24 mouse cellular contexts compared by ENCODE assay signal in genomic region chr2:35283997-35284396, GRCm38 (mm10). TPM values are rescaled to one million over a fixed set of nuclear protein-coding genes. Genes with fewer than 3 reads are reported as not detected.
DNase-seq lines count a peak whose midpoint lies in the region; ATAC-seq lines count a peak whose summit lies in the region.
"Had no signal": no experiment of that assay in that cellular context is flagged by ENCODE, and none has a peak within 500 bp of the region (broad histone marks: within the 10 kb centered on the region; RNA-seq: fewer than 3 reads in every experiment).

No protein-coding gene starts in this region.

- ATAC-seq in heart, embryonic 11.5 days (replicated peaks; ENCODE audit: insufficient number of reproducible peaks, low FRiP score, low TSS enrichment): 0 out of 2 replicates have a peak, but pooled peaks have one; percentile 29
- ATAC-seq in limb, embryonic 11.5 days (ENCODE audit: insufficient number of reproducible peaks, low FRiP score, low TSS enrichment, low read depth): 0 out of 2 replicates have a peak, but pooled peaks have one; percentile 63
- no peak for ATAC-seq in megakaryocyte, adult 5-6 weeks (ENCODE audit: poor library complexity, severe bottlenecking)

- peaks cover 7% of the 10 kb centered on the region for H3K4me1 ChIP-seq in heart, embryonic 11.5 days (ENCODE audit: control insufficient read depth, insufficient read depth, low read length)
- peaks cover 26% of the 10 kb centered on the region for H3K4me1 ChIP-seq in heart, embryonic 10.5 days
- no peaks in the 10 kb centered on the region for H3K4me1 ChIP-seq in limb, embryonic 11.5 days (ENCODE audit: control insufficient read depth, insufficient read depth, low read length)
- H3K4me1 ChIP-seq in limb, embryonic 10.5 days: peaks cover 14% of the 10 kb centered on the region
- H3K4me1 ChIP-seq in megakaryocyte, embryonic 14.5 days: peaks cover 57% of the 10 kb centered on the region

- H3K4me3 ChIP-seq in heart, embryonic 11.5 days (ENCODE audit: low read depth, low read length): no peak overlapping the region
- H3K4me3 ChIP-seq in heart, embryonic 10.5 days: no peak overlapping the region
- no peak overlapping the region for H3K4me3 ChIP-seq in limb, embryonic 11.5 days (ENCODE audit: low read depth, low read length)
- no peak overlapping the region for H3K4me3 ChIP-seq in limb, embryonic 10.5 days
- peak overlapping the region; percentile 0 for H3K4me3 ChIP-seq in megakaryocyte, embryonic 14.5 days (replicated peaks)
- H3K4me3 ChIP-seq: embryonic facial prominence, embryonic 13.5 days; erythroblast, embryonic 14.5 days; forebrain, embryonic 12.5 days; heart, embryonic 15.5 days; hindbrain, embryonic 13.5 days; midbrain, embryonic 10.5 days had no signal

- WGBS in heart, embryonic 11.5 days (ENCODE audit: insufficient replicate concordance): 79% methylated on average over 4 of the region's 4 CpGs
- 81% methylated on average over 4 of the region's 4 CpGs for WGBS in heart, embryonic 10.5 days
- 85% methylated on average over 4 of the region's 4 CpGs for WGBS in limb, embryonic 11.5 days
- WGBS in limb, embryonic 10.5 days: 82% methylated on average over 4 of the region's 4 CpGs

- no peaks in the 10 kb centered on the region for H3K9me3 ChIP-seq in heart, embryonic 11.5 days (replicated peaks; ENCODE audit: control insufficient read depth, low read length)
- no peaks in the 10 kb centered on the region for H3K9me3 ChIP-seq in heart, embryonic 10.5 days
- no peaks in the 10 kb centered on the region for H3K9me3 ChIP-seq in limb, embryonic 11.5 days (ENCODE audit: control insufficient read depth, low read length)
- H3K9me3 ChIP-seq in limb, embryonic 10.5 days (replicated peaks): no peaks in the 10 kb centered on the region
- no peaks in the 10 kb centered on the region for H3K9me3 ChIP-seq in megakaryocyte, embryonic 14.5 days
- H3K9me3 ChIP-seq: embryonic facial prominence, embryonic 13.5 days; forebrain, embryonic 12.5 days; heart, embryonic 15.5 days; hindbrain, embryonic 13.5 days; midbrain, embryonic 10.5 days had no signal

- peaks cover 33% of the 10 kb centered on the region for H3K27me3 ChIP-seq in heart, embryonic 11.5 days (ENCODE audit: control insufficient read depth, insufficient read depth, low read length)
- peaks cover 56% of the 10 kb centered on the region for H3K27me3 ChIP-seq in heart, embryonic 10.5 days (ENCODE audit: insufficient read depth, poor library complexity, severe bottlenecking)
- H3K27me3 ChIP-seq in limb, embryonic 11.5 days (ENCODE audit: control insufficient read depth, insufficient read depth, low read length): peaks cover 20% of the 10 kb centered on the region
- peaks cover 66% of the 10 kb centered on the region for H3K27me3 ChIP-seq in limb, embryonic 10.5 days (ENCODE audit: low read depth, poor library complexity, severe bottlenecking)
- peaks cover 22% of the 10 kb centered on the region for H3K27me3 ChIP-seq in megakaryocyte, embryonic 14.5 days (replicated peaks)

- no peak overlapping the region for H3K9ac ChIP-seq in heart, embryonic 11.5 days (ENCODE audit: low read depth, low read length)
- H3K9ac ChIP-seq in limb, embryonic 11.5 days (ENCODE audit: low read length): no peak overlapping the region
- H3K9ac ChIP-seq: embryonic facial prominence, embryonic 13.5 days; forebrain, embryonic 12.5 days; heart, embryonic 15.5 days; hindbrain, embryonic 13.5 days; liver, embryonic 14.5 days had no signal

- H3K27ac ChIP-seq in heart, embryonic 11.5 days (ENCODE audit: low read depth, low read length): no peak overlapping the region
- no peak overlapping the region for H3K27ac ChIP-seq in heart, embryonic 10.5 days
- no peak overlapping the region for H3K27ac ChIP-seq in limb, embryonic 11.5 days (replicated peaks; ENCODE audit: low read depth, low read length)
- H3K27ac ChIP-seq in limb, embryonic 10.5 days: no peak overlapping the region
- H3K27ac ChIP-seq: embryonic facial prominence, embryonic 13.5 days; forebrain, embryonic 12.5 days; heart, embryonic 15.5 days; hindbrain, embryonic 13.5 days; liver, embryonic 14.5 days; midbrain, embryonic 10.5 days had no signal

- H3K4me2 ChIP-seq in heart, embryonic 11.5 days: no peak overlapping the region
- no peak overlapping the region for H3K4me2 ChIP-seq in limb, embryonic 11.5 days (ENCODE audit: low read depth, severe bottlenecking)
- H3K4me2 ChIP-seq: forebrain, embryonic 12.5 days; hindbrain, embryonic 13.5 days had no signal

- no peaks in the 10 kb centered on the region for H3K36me3 ChIP-seq in heart, embryonic 11.5 days (ENCODE audit: control insufficient read depth, insufficient read depth, low read length)
- H3K36me3 ChIP-seq in heart, embryonic 10.5 days: no peaks in the 10 kb centered on the region; the same call in 1 of the 2 replicates
- no peaks in the 10 kb centered on the region for H3K36me3 ChIP-seq in limb, embryonic 11.5 days (ENCODE audit: control insufficient read depth, insufficient read depth, low read length)
- no peaks in the 10 kb centered on the region for H3K36me3 ChIP-seq in limb, embryonic 10.5 days
- peaks cover 85% of the 10 kb centered on the region for H3K36me3 ChIP-seq in megakaryocyte, embryonic 14.5 days (replicated peaks; ENCODE audit: low read length)
- H3K36me3 ChIP-seq: forebrain, embryonic 12.5 days; hindbrain, embryonic 13.5 days; midbrain, embryonic 10.5 days had no signal

- DNase-seq in heart, embryonic 10.5 days (ENCODE audit: low spot score): no peak
- no peak for DNase-seq in limb, embryonic 11.5 days (ENCODE audit: low spot score)
- DNase-seq in limb, embryonic 10.5 days (ENCODE audit: low spot score): no peak
- peak; percentile 66 for DNase-seq in yolk sac, embryonic 10.5 days (ENCODE audit: low spot score)
- DNase-seq in layer of hippocampus, postnatal 14 days (ENCODE audit: low spot score in 2 of 2): no peak
- DNase-seq: adrenal gland, adult 2 months; cerebellum, adult 18-20 months; cerebellum, postnatal 14 days; heart, postnatal 36 days; kidney, adult 8-10 months; left cerebral cortex, postnatal 4 days; lung, postnatal 14 days; thymus, adult 18-20 months; thymus, postnatal 36 days had no signal

RNA-seq across cellular contexts. Expression of gene Gsn, which starts 27.8 kb away (rescaled TPM):
- 116 and 132 TPM in 2 replicates for polyA plus RNA-seq in heart, embryonic 11.5 days (2014; fragmentation: Nextera tagmentation; extraction: Ambion mirVana)
- polyA plus RNA-seq in heart, embryonic 10.5 days (2016; fragmentation: Nextera tagmentation; extraction: Ambion mirVana): 52.5 and 84.3 TPM in 2 replicates
- polyA plus RNA-seq in limb, embryonic 11.5 days (2014; fragmentation: Nextera tagmentation; extraction: Ambion mirVana): 26.0 and 31.8 TPM in 2 replicates
- 9.5 and 19.7 TPM in 2 replicates for polyA plus RNA-seq in limb, embryonic 10.5 days (2016; fragmentation: Nextera tagmentation; extraction: Ambion mirVana)
- polyA plus RNA-seq in megakaryocyte, embryonic 14.5 days (2012; ENCODE audit: insufficient read depth, low replicate concordance): 240 and 422 TPM in 2 replicates
- 54.1 and 69.6 TPM in 2 replicates for total RNA-seq in megakaryocyte, adult 5-6 weeks (2015)
- 90.9 and 98.1 TPM in 2 replicates for total RNA-seq in megakaryocyte, adult 5-6 weeks (2017)
- total RNA-seq in layer of hippocampus, postnatal 14 days (2021): 10 to 100 TPM; 85.8 to 94.7 TPM

RNA-seq across cellular contexts. Expression of gene Stom, which starts 52.8 kb away (rescaled TPM):
- polyA plus RNA-seq in heart, embryonic 11.5 days (2014; fragmentation: Nextera tagmentation; extraction: Ambion mirVana): 39.6 and 46.1 TPM in 2 replicates
- polyA plus RNA-seq in heart, embryonic 10.5 days (2016; fragmentation: Nextera tagmentation; extraction: Ambion mirVana): 32.9 and 34.0 TPM in 2 replicates
- 10.9 and 12.0 TPM in 2 replicates for polyA plus RNA-seq in limb, embryonic 11.5 days (2014; fragmentation: Nextera tagmentation; extraction: Ambion mirVana)
- 10.2 and 10.3 TPM in 2 replicates for polyA plus RNA-seq in limb, embryonic 10.5 days (2016; fragmentation: Nextera tagmentation; extraction: Ambion mirVana)
- 26.2 and 42.0 TPM in 2 replicates for polyA plus RNA-seq in megakaryocyte, embryonic 14.5 days (2012; ENCODE audit: insufficient read depth, low replicate concordance)
- 77.7 and 90.3 TPM in 2 replicates for total RNA-seq in megakaryocyte, adult 5-6 weeks (2015)
- 155 and 165 TPM in 2 replicates for total RNA-seq in megakaryocyte, adult 5-6 weeks (2017)
- 1 to 10 TPM; 8.0 to 8.2 TPM for total RNA-seq in layer of hippocampus, postnatal 14 days (2021)
